Mouse (Mus musculus): ENCODE results near the gene Nudt14.

The Nudt14 gene

GRCm38 (mm10) chr12:112914527-112914926 is 27.4 kb downstream of the Nudt14 start:
- DNase-seq (ENCODE audit: low read depth, low spot score), result no peak

- DNase-seq (ENCODE audit: low read depth, low spot score), result no peak
These were observed 28.8 kb downstream of the Nudt14 start for GRCm38 (mm10) chr12:112912951-112913745.

DNA sequence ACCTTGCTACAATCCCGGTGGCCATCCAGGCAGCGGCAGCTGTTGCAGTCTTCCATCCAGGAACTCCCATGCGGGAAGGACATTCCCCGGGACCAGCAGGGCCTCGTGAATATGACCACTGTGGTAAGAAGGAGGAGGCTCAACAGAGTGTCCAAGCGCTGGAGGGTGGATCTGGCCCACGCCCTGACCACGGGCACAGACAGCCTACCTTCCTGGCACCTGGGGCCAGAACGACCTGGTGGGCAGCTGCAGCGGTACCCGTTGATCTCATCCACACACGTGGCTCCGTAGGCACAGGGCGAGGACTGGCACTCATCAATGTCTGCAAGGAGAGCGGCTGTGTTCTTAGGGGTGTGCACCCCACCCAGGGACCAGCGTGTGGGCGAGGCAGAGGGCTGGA is 30.2 kb downstream of the Nudt14 start:
- DNase-seq (ENCODE audit: low read depth, low spot score), result no peak

- DNase-seq (ENCODE audit: low read depth, low spot score), result no peak
These were observed 32.9 kb downstream of the Nudt14 start for GRCm38 (mm10) chr12:112908991-112909390.

GRCm38 (mm10) chr12:112905001-112905400 is 36.9 kb downstream of the Nudt14 start:
- DNase-seq (ENCODE audit: low read depth, low spot score), result no peak

GRCm38 (mm10) chr12:112903941-112904340 is 38.0 kb downstream of the Nudt14 start:
- no peak for DNase-seq (ENCODE audit: low read depth, low spot score)

DNA sequence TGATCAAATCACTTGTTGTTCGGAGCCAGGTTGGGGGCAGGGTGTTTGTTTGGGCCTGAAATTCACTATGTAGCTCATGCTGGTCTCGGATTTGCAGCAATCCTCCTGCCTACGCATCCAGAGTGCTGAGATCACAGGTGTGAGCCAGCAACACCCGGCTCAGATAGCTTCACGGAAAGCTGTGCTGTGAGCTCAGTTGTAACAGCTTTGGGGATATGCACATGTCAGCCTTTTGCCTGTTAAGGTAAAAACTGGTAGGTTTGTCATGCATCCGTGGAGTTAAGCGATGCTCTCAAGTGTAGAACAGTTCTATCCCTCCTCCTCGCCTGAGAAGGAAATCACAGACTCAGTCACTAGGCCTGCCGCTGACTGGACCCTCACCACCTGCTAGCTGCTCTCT is 41.3 kb downstream of the Nudt14 start:
- DNase-seq (ENCODE audit: low read depth, low spot score), result no peak

GRCm38 (mm10) chr12:112898960-112899359 is 43.0 kb downstream of the Nudt14 start:
- DNase-seq (ENCODE audit: low read depth, low spot score), result no peak

- no peak for DNase-seq (ENCODE audit: low read depth, low spot score)
These were observed 43.6 kb downstream of the Nudt14 start for GRCm38 (mm10) chr12:112898351-112898750.

- no peak for DNase-seq (ENCODE audit: low read depth, low spot score)
These were observed 44.3 kb downstream of the Nudt14 start for GRCm38 (mm10) chr12:112897522-112898212.

DNA sequence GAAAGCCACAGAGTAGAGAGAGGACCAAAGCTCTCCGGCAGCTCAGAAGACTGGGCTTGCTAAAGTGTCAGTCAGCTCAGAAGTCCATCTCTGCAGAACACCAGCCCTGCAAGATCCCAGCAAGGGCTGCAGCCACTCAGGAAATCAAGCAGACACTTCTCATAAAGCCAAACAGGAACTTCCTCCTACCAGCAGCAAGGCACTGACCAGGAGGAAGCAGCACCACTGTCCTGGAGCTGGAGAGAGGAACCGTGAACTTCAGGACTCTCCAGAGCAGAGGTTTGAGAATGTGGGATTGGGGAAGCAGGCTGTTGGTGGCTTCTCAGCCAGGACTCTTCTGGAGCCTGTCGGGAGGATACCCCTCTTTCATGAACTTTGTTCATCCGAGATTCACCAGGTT is 47.0 kb downstream of the Nudt14 start:
- no peak for DNase-seq (ENCODE audit: low read depth, low spot score)

DNA sequence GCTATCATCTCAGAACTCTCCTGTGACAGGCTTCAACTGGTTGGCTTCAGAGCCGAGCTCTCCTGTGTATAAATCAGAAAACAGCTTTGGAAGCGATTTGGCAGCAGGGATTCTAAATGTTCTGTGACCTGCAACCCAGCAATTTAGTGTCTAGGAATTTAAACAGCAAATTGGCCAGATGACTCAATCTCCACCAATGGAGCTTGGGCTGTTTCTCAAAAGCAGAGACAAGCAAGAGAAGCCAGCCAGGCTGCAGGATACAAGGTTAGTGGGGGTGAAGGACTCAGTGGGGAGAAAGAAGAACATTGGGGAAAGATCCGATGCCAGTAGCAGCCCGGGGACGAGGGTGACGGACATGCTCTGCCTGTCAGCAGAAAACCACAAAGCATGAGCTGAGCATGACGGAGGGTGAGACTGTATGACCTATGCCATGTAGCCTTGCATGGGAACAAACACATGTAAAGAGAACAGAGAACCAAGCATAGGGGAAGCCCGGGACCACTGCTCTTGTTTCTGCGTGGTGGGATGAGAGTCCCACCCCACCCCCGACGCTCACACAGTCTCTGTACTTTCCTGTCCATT is 47.5 kb downstream of the Nudt14 start:
- no peak for DNase-seq (ENCODE audit: low read depth, low spot score)

DNA sequence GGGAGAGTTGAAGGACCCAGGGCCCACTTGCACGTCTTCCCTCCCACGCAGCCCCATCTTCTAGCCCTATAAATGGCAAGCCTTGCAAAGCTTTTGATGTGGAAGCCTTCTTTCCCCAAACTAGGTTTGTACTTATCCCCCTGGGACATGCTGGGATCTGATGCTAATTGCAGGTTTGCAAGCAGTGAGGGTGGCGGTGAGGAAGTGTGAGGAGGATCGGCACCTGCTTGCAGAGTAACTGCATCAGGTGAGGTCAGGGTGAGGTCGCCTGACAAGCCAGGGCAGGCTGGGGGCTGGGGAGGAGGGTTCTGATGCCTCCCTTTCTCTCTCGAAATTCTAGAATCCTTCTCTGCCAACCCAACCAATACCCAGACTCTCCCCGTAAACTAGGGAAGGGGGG is 56.5 kb downstream of the Nudt14 start:
- DNase-seq (ENCODE audit: low read depth, low spot score), result no peak
